Mouse (Mus musculus) MEL (cell line): ENCODE measurements around the gene Rsrc1. TPM values are rescaled to one million over a fixed set of nuclear protein-coding genes. Genes with fewer than 3 reads are reported as not detected.

ENCODE experiments used
- DNase-seq: peaks from one replicate; pipeline ENCODE4 v3.0.0; 2011; ENCODE audit warnings: low read depth, low spot score
- H3K27ac ChIP-seq: 2 replicates; pipeline ENCODE4 v1.5.1; 2012; ENCODE audit warnings: low read depth, mild to moderate bottlenecking, control low read depth, low read length, moderate library complexity; ENCODE audit not compliant: control insufficient read depth
- H3K27me3 ChIP-seq, 2 experiments: fragments of 150-350 bp in 1 of 2; sonication (generic) in 1 of 2; 2 replicates each; pipeline ENCODE4 v1.6.1; 2012; ENCODE audit warnings: low read length in 2 of 2, mild to moderate bottlenecking in 2 of 2, improper control_type of control experiment in 1 of 2, moderate library complexity in 1 of 2; ENCODE audit not compliant: insufficient read depth in 2 of 2, control insufficient read depth in 1 of 2
- H3K36me3 ChIP-seq, 2 experiments: 2 replicates each; pipeline ENCODE4 v1.6.1; 2012 to 2014; ENCODE audit warnings: low read length in 2 of 2, improper control_type of control experiment in 1 of 2, inconsistent platforms in 1 of 2, mild to moderate bottlenecking in 1 of 2; ENCODE audit not compliant: insufficient read depth in 2 of 2, control insufficient read depth in 1 of 2
- H3K4me1 ChIP-seq, 2 experiments: fragments of 150-350 bp in 1 of 2; sonication (generic) in 1 of 2; 2 replicates each; pipeline ENCODE4 v1.6.1; 2012; ENCODE audit warnings: low read length in 2 of 2, improper control_type of control experiment in 1 of 2, mild to moderate bottlenecking in 1 of 2; ENCODE audit not compliant: insufficient read depth in 2 of 2, control insufficient read depth in 1 of 2
- H3K4me3 ChIP-seq, 2 experiments: fragments of 150-350 bp in 1 of 2; sonication (generic) in 1 of 2; 2 replicates each; pipeline ENCODE4 v1.5.1; 2012; ENCODE audit warnings: low read depth in 2 of 2, low read length in 2 of 2, mild to moderate bottlenecking in 2 of 2, moderate library complexity in 2 of 2, control low read depth in 1 of 2, improper control_type of control experiment in 1 of 2; ENCODE audit not compliant: control insufficient read depth in 1 of 2, insufficient read depth in 1 of 2
- H3K79me2 ChIP-seq: 2 replicates; pipeline ENCODE4 v1.6.1; 2012; ENCODE audit warnings: mild to moderate bottlenecking, low read length, moderate library complexity; ENCODE audit not compliant: control insufficient read depth, poor library complexity, insufficient read depth
- H3K9ac ChIP-seq: 2 replicates; pipeline ENCODE4 v1.6.1; 2012; ENCODE audit warnings: low read depth, mild to moderate bottlenecking, control low read depth, low read length, moderate library complexity; ENCODE audit not compliant: control insufficient read depth, poor library complexity, severe bottlenecking
- H3K9me3 ChIP-seq: fragments of 150-350 bp; sonication (generic); replicated peaks from 2 replicates; pipeline ENCODE4 v1.6.1; 2012; ENCODE audit warnings: mild to moderate bottlenecking, low read length, improper control_type of control experiment, moderate library complexity; ENCODE audit not compliant: insufficient read depth
- CHD2 ChIP-seq: IDR thresholded peaks from 2 replicates; pipeline ENCODE4 v1.6.1; 2011; ENCODE audit warnings: low read length, improper control_type of control experiment
- CTCF ChIP-seq, 3 experiments: IDR thresholded peaks in 2 of 3; conservative IDR thresholded peaks in 1 of 3; 2 replicates each; pipeline ENCODE4 v1.5.1; 2011 to 2012; ENCODE audit warnings: low read length in 3 of 3, low read depth in 2 of 3, mild to moderate bottlenecking in 2 of 3, improper control_type of control experiment in 1 of 3, inconsistent platforms in 1 of 3, mixed read lengths in 1 of 3, moderate library complexity in 1 of 3; ENCODE audit not compliant: control insufficient read depth in 1 of 3, insufficient read depth in 1 of 3, poor library complexity in 1 of 3, severe bottlenecking in 1 of 3
- E2F4 ChIP-seq: IDR thresholded peaks from 2 replicates; pipeline ENCODE4 v1.6.1; 2011; ENCODE audit warnings: low read depth, low read length, improper control_type of control experiment, borderline replicate concordance
- ELF1 ChIP-seq: IDR thresholded peaks from 2 replicates; pipeline ENCODE4 v1.6.1; 2014; ENCODE audit warnings: low read depth, mild to moderate bottlenecking, inconsistent platforms, low read length, improper control_type of control experiment, moderate library complexity
- EP300 ChIP-seq, 2 experiments: IDR thresholded peaks; 2 replicates each; pipeline ENCODE4 v1.6.1; 2011; ENCODE audit warnings: improper control_type of control experiment in 2 of 2, low read length in 2 of 2, low read depth in 1 of 2, mild to moderate bottlenecking in 1 of 2
- ETS1 ChIP-seq: IDR thresholded peaks from 2 replicates; pipeline ENCODE4 v1.6.1; 2012; ENCODE audit warnings: low read depth, mild to moderate bottlenecking, inconsistent platforms, low read length, improper control_type of control experiment, moderate library complexity
- GATA1 ChIP-seq: IDR thresholded peaks from 2 replicates; pipeline ENCODE4 v1.6.1; 2011; ENCODE audit warnings: low read depth, low read length, improper control_type of control experiment
- HCFC1 ChIP-seq: IDR thresholded peaks from 2 replicates; pipeline ENCODE4 v1.6.1; 2012; ENCODE audit warnings: low read depth, mild to moderate bottlenecking, inconsistent platforms, low read length, improper control_type of control experiment, moderate library complexity
- KAT2A ChIP-seq: conservative IDR thresholded peaks from 2 replicates; pipeline ENCODE4 v1.6.1; 2012; ENCODE audit warnings: low read depth, low read length, improper control_type of control experiment, inconsistent platforms
- MAFK ChIP-seq: IDR thresholded peaks from 2 replicates; pipeline ENCODE4 v1.6.1; 2011; ENCODE audit warnings: low read depth, mild to moderate bottlenecking, low read length, improper control_type of control experiment, borderline replicate concordance
- MAZ ChIP-seq: IDR thresholded peaks from 2 replicates; pipeline ENCODE4 v1.6.1; 2012; ENCODE audit warnings: low read depth, mild to moderate bottlenecking, inconsistent platforms, low read length, improper control_type of control experiment
- MEF2A ChIP-seq: IDR thresholded peaks from 2 replicates; pipeline ENCODE4 v1.6.1; 2014; ENCODE audit warnings: low read depth, mild to moderate bottlenecking, inconsistent platforms, low read length, improper control_type of control experiment; ENCODE audit not compliant: poor library complexity, insufficient replicate concordance, severe bottlenecking; ENCODE audit errors: extremely low read depth
- MXI1 ChIP-seq: IDR thresholded peaks from 2 replicates; pipeline ENCODE4 v1.6.1; 2011; ENCODE audit warnings: mild to moderate bottlenecking, low read depth, low read length, improper control_type of control experiment
- MYB ChIP-seq: IDR thresholded peaks from 2 replicates; pipeline ENCODE4 v1.6.1; 2011; ENCODE audit warnings: mild to moderate bottlenecking, low read depth, low read length, improper control_type of control experiment
- MYC ChIP-seq: IDR thresholded peaks from 2 replicates; pipeline ENCODE4 v1.6.1; 2011; ENCODE audit warnings: low read depth, mild to moderate bottlenecking, low read length, improper control_type of control experiment, moderate library complexity
- NRF1 ChIP-seq: IDR thresholded peaks from 2 replicates; pipeline ENCODE4 v1.6.1; 2014; ENCODE audit warnings: low read depth, mild to moderate bottlenecking, inconsistent platforms, low read length, improper control_type of control experiment, moderate library complexity; ENCODE audit not compliant: poor library complexity, insufficient read depth, severe bottlenecking
- POLR2A ChIP-seq, 2 experiments: IDR thresholded peaks; 2 replicates each; pipeline ENCODE4 v1.6.1; 2011 to 2012; ENCODE audit warnings: low read length in 2 of 2, mild to moderate bottlenecking in 2 of 2, control low read depth in 1 of 2, improper control_type of control experiment in 1 of 2, low read depth in 1 of 2, moderate library complexity in 1 of 2; ENCODE audit not compliant: control insufficient read depth in 1 of 2, insufficient read depth in 1 of 2, poor library complexity in 1 of 2
- POLR2AphosphoS2 ChIP-seq: IDR thresholded peaks from 2 replicates; pipeline ENCODE4 v1.6.1; 2011; ENCODE audit warnings: low read length, improper control_type of control experiment
- POLR2AphosphoS5 ChIP-seq: IDR thresholded peaks from 2 replicates; pipeline ENCODE4 v1.6.1; 2012; ENCODE audit warnings: low read depth, borderline replicate concordance, mild to moderate bottlenecking, inconsistent platforms, low read length, moderate library complexity, mixed read lengths
- SMC3 ChIP-seq: IDR thresholded peaks from 2 replicates; pipeline ENCODE4 v1.6.1; 2011; ENCODE audit warnings: low read depth, low read length, improper control_type of control experiment
- TBP ChIP-seq: IDR thresholded peaks from 2 replicates; pipeline ENCODE4 v1.8.0; 2011; ENCODE audit warnings: low read depth, low read length, improper control_type of control experiment
- TCF12 ChIP-seq: IDR thresholded peaks from 2 replicates; pipeline ENCODE4 v1.6.1; 2014; ENCODE audit warnings: low read depth, mild to moderate bottlenecking, inconsistent platforms, low read length, improper control_type of control experiment, moderate library complexity
- UBTF ChIP-seq: IDR thresholded peaks from 2 replicates; pipeline ENCODE4 v1.6.1; 2012; ENCODE audit warnings: low read depth, mild to moderate bottlenecking, inconsistent platforms, low read length, improper control_type of control experiment, moderate library complexity, borderline replicate concordance; ENCODE audit not compliant: insufficient read depth
- ZC3H11A ChIP-seq: IDR thresholded peaks from 2 replicates; pipeline ENCODE4 v1.6.1; 2012; ENCODE audit warnings: low read depth, mild to moderate bottlenecking, inconsistent platforms, low read length, improper control_type of control experiment
- ZMIZ1 ChIP-seq: IDR thresholded peaks from 2 replicates; pipeline ENCODE4 v1.6.1; 2012; ENCODE audit warnings: low read depth, mild to moderate bottlenecking, inconsistent platforms, low read length, improper control_type of control experiment, moderate library complexity
- ZNF384 ChIP-seq: IDR thresholded peaks from 2 replicates; pipeline ENCODE4 v1.6.1; 2012; ENCODE audit warnings: low read depth, mild to moderate bottlenecking, inconsistent platforms, low read length, improper control_type of control experiment
- polyA plus RNA-seq, 2 experiments: library from polyadenylated mRNA; stranded (reverse) in 1 of 2; unstranded in 1 of 2; fragments of >175 nt in 1 of 2; fragments of >200 nt in 1 of 2; gene quantifications; 2 replicates each; pipeline versions ENCODE4 v1.2.1 to v1.2.4; 2012; ENCODE audit warnings: low replicate concordance in 2 of 2, low read depth in 1 of 2; ENCODE audit not compliant: insufficient read length in 2 of 2, insufficient read depth in 1 of 2, missing spikeins in 1 of 2
- total RNA-seq: library from RNA; depleted of rRNA; stranded (reverse); fragments of 300-350 nt; gene quantifications from 2 replicates; pipeline ENCODE4 v1.2.3, GENCODE M21; 2012

Rsrc1 gene
- total and polyA plus RNA-seq, 3 experiments, result 22.8 to 100 (median 42.7) TPM

DNA sequence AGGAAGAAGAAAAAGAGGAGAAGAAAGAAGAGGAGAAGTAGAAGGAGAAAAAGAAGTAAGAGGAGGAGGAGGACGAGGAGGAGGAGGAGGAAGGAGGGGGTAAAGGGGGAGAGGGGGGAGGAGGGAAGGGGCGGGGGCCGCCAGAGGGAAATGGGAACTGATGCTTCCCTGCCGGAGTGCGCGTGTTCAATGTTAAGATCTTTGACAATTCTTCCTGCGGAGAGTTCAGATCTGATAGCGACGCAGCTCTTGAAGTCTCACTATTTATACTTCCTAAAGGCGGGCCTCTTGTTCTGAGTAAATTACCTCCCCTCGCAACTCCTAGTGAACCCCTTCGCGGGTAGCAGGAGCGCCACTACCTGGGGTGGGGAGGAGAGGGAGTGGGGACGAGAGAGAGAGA, 516 bp downstream of the Rsrc1 start, which contains the start of gene Shox2:
TSS of gene Shox2 (minus strand) at position 66 of the 400 bp plus-strand sequence.
- H3K36me3 ChIP-seq, result peaks cover 0 to 9% of the 10 kb centered on the region in 2 experiments; a peak in 2 of 4 replicates
- peaks cover 5% of the 10 kb centered on the region in 2 experiments; a peak in 3 of 4 replicates for H3K4me1 ChIP-seq
- peak; percentile 77 for DNase-seq
- H3K4me3 ChIP-seq, result peak within 1 kb of the TSS; percentile 76 to 89
- H3K9ac ChIP-seq, result peak within 1 kb of the TSS; percentile 87
- peaks cover 16% of the 10 kb centered on the region for H3K79me2 ChIP-seq
- H3K27me3 ChIP-seq, result no peaks in the 10 kb centered on the region
- no peaks in the 10 kb centered on the region for H3K9me3 ChIP-seq
- TF ChIP-seq MYC, result no peak
- TF ChIP-seq HCFC1, result no peak
- TF ChIP-seq ZC3H11A, result no peak
- no peak for TF ChIP-seq MEF2A
- TF ChIP-seq MXI1, result peak; percentile 71
- no peak for TF ChIP-seq ZMIZ1
- TF ChIP-seq SMC3, result no peak
- TF ChIP-seq UBTF, result no peak
- no peak for TF ChIP-seq TCF12
- TF ChIP-seq TBP, result no peak
- TF ChIP-seq EP300 (IDR thresholded peaks at IDR 0.05; ENCODE audit: low read depth in 1 of 2, low read length in 2 of 2), result no peak; a peak in 1 of 4 replicates
- peak; percentile 79; the same call in 1 of the 2 replicates for TF ChIP-seq MAZ
- TF ChIP-seq NRF1, result peak; percentile 11; the same call in 1 of the 2 replicates
- TF ChIP-seq ELF1, result 0 out of 2 replicates have a peak, but pooled peaks have one; percentile 33
- TF ChIP-seq ETS1, result peak; percentile 32; the same call in 1 of the 2 replicates
- no peak for TF ChIP-seq CTCF (IDR thresholded peaks at IDR 0.05 in 2 of 3, conservative IDR thresholded peaks at IDR 0.05 in 1 of 3; ENCODE audit: control insufficient read depth in 1 of 3, insufficient read depth in 1 of 3, low read depth in 2 of 3, low read length in 3 of 3, poor library complexity in 1 of 3, severe bottlenecking in 1 of 3)
- no peak for TF ChIP-seq POLR2AphosphoS5
- no peak for TF ChIP-seq MYB
- TF ChIP-seq CHD2, result no peak
- TF ChIP-seq POLR2AphosphoS2, result no peak
- TF ChIP-seq E2F4, result no peak
- no peak for TF ChIP-seq MAFK
- TF ChIP-seq ZNF384, result no peak
- no peak for TF ChIP-seq KAT2A
- TF ChIP-seq GATA1, result peak; percentile 46; the same call in 1 of the 2 replicates
- TF ChIP-seq POLR2A (IDR thresholded peaks at IDR 0.05; ENCODE audit: control insufficient read depth in 1 of 2, insufficient read depth in 1 of 2, low read depth in 1 of 2, low read length in 2 of 2, poor library complexity in 1 of 2), result no peak
- peak within 1 kb of the TSS; percentile 85 for H3K27ac ChIP-seq
